Mouse (Mus musculus) neural tube, embryonic 13.5 days (tissue): ENCODE data around the gene Tgfa. TPM values are rescaled to one million over a fixed set of nuclear protein-coding genes. Genes with fewer than 3 reads are reported as not detected.

Source experiments
- ATAC-seq: fragments of 200-750 bp; cut with Nextera tagmentation; 2 replicates; pipeline ENCODE4 v1.8.0; 2017; ENCODE audit warnings: low read depth, mild to moderate bottlenecking, moderate TSS enrichment, moderate library complexity
- H3K27ac ChIP-seq: fragments of 300-500 bp; sonication (generic); replicated peaks from 2 replicates; pipeline ENCODE4 v1.5.1; 2015; ENCODE audit warnings: moderate library complexity, mild to moderate bottlenecking, inconsistent platforms
- H3K27me3 ChIP-seq: fragments of 300-500 bp; sonication (generic); 2 replicates; pipeline ENCODE4 v1.6.1; 2015; ENCODE audit warnings: mild to moderate bottlenecking, inconsistent platforms
- H3K36me3 ChIP-seq: fragments of 300-500 bp; sonication (generic); 2 replicates; pipeline ENCODE4 v1.6.1; 2015; ENCODE audit warnings: mild to moderate bottlenecking, inconsistent platforms
- H3K4me1 ChIP-seq: fragments of 300-500 bp; sonication (generic); replicated peaks from 2 replicates; pipeline ENCODE4 v1.6.1; 2015; ENCODE audit warnings: inconsistent platforms
- H3K4me2 ChIP-seq: fragments of 300-500 bp; sonication (generic); 2 replicates; pipeline ENCODE4 v1.6.1; 2015; ENCODE audit warnings: inconsistent platforms, mild to moderate bottlenecking, moderate library complexity
- H3K4me3 ChIP-seq: fragments of 300-500 bp; sonication (generic); 2 replicates; pipeline ENCODE4 v1.5.1; 2015; ENCODE audit warnings: mild to moderate bottlenecking, inconsistent platforms
- H3K9ac ChIP-seq: fragments of 300-500 bp; sonication (generic); 2 replicates; pipeline ENCODE4 v1.6.1; 2015; ENCODE audit warnings: moderate library complexity, mild to moderate bottlenecking, inconsistent platforms
- H3K9me3 ChIP-seq: fragments of 300-500 bp; sonication (generic); 2 replicates; pipeline ENCODE4 v1.6.1; 2016; ENCODE audit warnings: inconsistent platforms
- WGBS: fragments of 180-500 bp; shearing (Covaris S2); methylation state at CpG from one replicate; pipeline ENCODE4 v1.1.7; 2015; 5-methylcytosine and 5-hydroxymethylcytosine counted together
- polyA plus RNA-seq: library from polyadenylated mRNA; unstranded; fragments of >200 nt; fragmentation: Nextera tagmentation; extraction: Ambion mirVana; gene quantifications from 2 replicates; pipeline ENCODE4 v1.2.1, GENCODE M21; 2015

Gene Tgfa
- polyA plus RNA-seq, 1 experiment from 2014 or later: 9.7 TPM

DNA sequence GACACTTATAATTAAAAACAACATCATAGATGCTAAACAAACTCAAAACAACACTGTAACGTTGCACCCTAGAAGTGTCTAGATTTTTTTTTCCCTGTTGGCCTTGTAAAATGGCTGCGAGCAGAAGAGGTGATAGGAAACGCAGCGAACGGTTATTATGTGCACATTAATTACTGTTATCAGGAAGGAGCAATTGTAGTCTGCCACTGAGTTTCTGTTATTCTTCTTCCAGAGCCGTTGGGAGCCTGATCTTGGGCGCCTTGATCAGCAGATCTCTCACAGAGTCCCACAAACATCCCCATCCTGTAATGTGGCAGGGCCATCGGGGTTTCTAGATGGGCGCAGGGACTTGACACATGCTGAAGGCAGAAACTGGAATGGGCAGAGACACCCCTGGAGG lies 28.6 kb upstream of the Tgfa start:
- H3K27me3 ChIP-seq: no peaks in the 10 kb centered on the region
- no peaks in the 10 kb centered on the region for H3K4me1 ChIP-seq
- H3K9me3 ChIP-seq: no peaks in the 10 kb centered on the region
- no peak overlapping the region for H3K4me3 ChIP-seq
- H3K27ac ChIP-seq: no peak overlapping the region
- H3K9ac ChIP-seq: no peak overlapping the region
- ATAC-seq: no peak
- no peak overlapping the region for H3K4me2 ChIP-seq
- no peaks in the 10 kb centered on the region for H3K36me3 ChIP-seq
- 85% methylated on average over 9 of the region's 9 CpGs for WGBS

DNA sequence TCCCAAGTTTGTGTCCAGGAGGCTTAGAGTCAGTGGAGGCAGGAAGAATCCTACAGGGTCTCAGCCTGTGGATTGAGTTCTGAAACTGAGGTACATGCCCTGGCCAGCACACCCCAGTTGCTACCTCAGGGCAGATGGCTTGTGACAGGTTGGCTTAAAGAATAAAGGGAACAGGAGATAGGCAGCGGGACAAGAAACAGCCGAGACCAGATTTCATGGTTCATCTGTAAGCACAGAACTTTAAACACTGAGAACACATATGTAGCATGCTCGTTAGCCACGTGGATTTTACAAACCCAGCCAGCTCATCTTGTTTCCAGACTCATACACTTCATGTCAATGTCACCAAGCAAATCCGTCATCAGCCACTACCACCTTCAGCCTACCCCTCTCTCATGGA lies 27.2 kb upstream of the Tgfa start:
- no peaks in the 10 kb centered on the region for H3K27me3 ChIP-seq
- H3K9ac ChIP-seq: no peak overlapping the region
- no peaks in the 10 kb centered on the region for H3K36me3 ChIP-seq
- ATAC-seq: no peak
- no peaks in the 10 kb centered on the region for H3K4me1 ChIP-seq
- WGBS: 89% methylated on average over 5 of the region's 5 CpGs
- H3K4me2 ChIP-seq: no peak overlapping the region
- H3K9me3 ChIP-seq: no peaks in the 10 kb centered on the region
- H3K4me3 ChIP-seq: no peak overlapping the region
- no peak overlapping the region for H3K27ac ChIP-seq

DNA sequence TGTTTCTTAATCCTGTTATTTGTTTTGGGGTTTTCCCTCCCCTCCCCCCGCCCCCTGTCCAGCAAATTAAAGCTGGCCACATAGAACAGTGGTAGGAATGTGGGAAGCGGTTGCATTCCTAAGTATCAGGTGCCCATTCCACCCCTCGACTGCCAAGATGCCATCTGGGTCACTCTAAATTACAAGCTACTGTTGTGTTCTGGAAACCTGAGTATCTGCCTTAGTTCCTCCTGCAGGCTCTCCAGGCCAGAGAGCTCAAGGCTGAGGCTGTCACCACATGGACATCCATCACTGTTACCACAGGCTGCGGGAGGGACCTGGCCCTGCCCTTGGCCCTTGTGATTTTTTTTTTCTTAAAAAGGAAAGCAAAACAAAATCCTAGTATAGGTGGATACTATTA lies 25.9 kb upstream of the Tgfa start:
- H3K4me2 ChIP-seq: no peak overlapping the region
- no peak for ATAC-seq
- WGBS: 76% methylated on average over 4 of the region's 4 CpGs
- H3K36me3 ChIP-seq: no peaks in the 10 kb centered on the region
- H3K9ac ChIP-seq: no peak overlapping the region
- no peaks in the 10 kb centered on the region for H3K4me1 ChIP-seq
- H3K27me3 ChIP-seq: no peaks in the 10 kb centered on the region
- no peak overlapping the region for H3K4me3 ChIP-seq
- no peak overlapping the region for H3K27ac ChIP-seq
- H3K9me3 ChIP-seq: no peaks in the 10 kb centered on the region

DNA sequence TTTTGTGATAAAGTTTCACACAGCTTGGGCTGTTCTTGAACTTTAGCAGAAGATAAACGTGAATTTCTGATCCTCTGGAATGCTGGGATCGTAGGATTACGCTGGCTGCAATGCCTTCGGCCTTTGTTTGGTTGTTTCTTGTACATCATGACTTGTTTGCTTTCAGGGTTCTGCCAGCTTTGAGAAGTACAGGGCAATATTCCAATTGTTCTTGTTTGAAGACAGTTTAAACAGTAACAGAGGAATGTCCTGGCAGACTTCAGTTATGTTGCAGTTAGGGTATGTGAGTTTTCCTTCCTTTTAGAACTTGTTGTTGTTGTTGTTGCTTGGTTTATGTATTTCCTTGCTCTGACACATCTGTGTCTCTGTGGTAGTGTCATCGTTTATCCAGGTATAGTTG lies 18.8 kb upstream of the Tgfa start:
- no peaks in the 10 kb centered on the region for H3K4me1 ChIP-seq
- ATAC-seq: no peak
- no peak overlapping the region for H3K9ac ChIP-seq
- no peaks in the 10 kb centered on the region for H3K9me3 ChIP-seq
- H3K27me3 ChIP-seq: 0 out of 2 replicates have a peak, but pooled peaks cover 3% of the 10 kb centered on the region
- WGBS: 86% methylated on average over 5 of the region's 5 CpGs
- no peak overlapping the region for H3K4me3 ChIP-seq
- no peak overlapping the region for H3K4me2 ChIP-seq
- no peaks in the 10 kb centered on the region for H3K36me3 ChIP-seq
- H3K27ac ChIP-seq: no peak overlapping the region

DNA sequence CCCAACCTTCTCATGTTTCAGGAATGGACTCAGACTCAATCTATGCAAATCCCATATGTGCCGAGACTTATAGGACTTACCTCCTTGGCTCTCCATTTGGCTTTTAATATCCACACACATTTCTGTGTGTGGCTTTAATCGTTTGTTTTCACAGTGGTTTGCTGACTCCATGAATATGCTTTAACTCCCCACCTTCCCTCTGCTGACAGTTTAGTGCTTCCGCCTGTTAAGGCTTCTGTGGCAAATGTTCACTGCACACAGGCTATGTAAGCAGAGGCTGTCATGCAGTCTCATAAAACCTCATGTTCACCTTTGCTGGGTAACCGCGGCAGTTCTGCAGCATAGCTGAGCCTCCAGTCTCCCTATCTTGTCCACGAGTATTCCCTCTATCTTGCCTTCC lies 18.3 kb upstream of the Tgfa start:
- no peak overlapping the region for H3K27ac ChIP-seq
- ATAC-seq: no peak
- H3K4me2 ChIP-seq: no peak overlapping the region
- no peak overlapping the region for H3K4me3 ChIP-seq
- H3K9me3 ChIP-seq: no peaks in the 10 kb centered on the region
- H3K4me1 ChIP-seq: no peaks in the 10 kb centered on the region
- no peak overlapping the region for H3K9ac ChIP-seq
- no peaks in the 10 kb centered on the region for H3K36me3 ChIP-seq
- 0 out of 2 replicates have a peak, but pooled peaks cover 3% of the 10 kb centered on the region for H3K27me3 ChIP-seq
- WGBS: 76% methylated on average over 6 of the region's 6 CpGs

DNA sequence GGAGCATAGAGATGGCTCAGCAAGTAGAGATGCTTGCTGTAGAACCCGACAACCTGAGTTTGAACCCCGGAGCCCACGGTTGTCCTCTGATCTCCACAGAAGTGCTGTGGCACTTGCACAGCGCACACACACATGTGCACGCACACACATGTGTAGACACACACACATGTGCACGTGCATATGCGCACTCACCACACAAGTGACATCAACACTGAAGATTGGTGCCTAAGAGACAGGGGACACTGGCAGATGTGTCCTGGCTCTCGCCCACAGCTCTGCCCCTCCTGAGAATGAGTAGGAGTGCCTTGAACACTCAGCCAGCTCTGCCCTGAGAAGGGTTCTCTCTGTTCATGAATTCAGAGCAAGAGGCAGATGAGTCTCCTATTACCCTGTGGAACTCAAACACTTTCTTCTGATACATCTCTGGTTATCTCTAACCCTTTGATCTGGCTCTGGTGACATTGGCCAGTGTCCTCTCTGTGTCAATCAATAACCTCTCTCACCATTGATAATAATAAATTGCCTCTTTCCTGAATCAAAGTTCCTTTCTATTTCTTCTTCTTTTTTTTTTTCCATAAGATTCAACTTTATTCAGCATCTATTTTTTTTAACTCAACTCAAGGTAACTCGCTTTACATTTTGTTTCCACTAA lies 17.6 kb upstream of the Tgfa start:
- Histone ChIP-seq H3K4me2 (no peak overlapping the region), H3K9me3 (no peaks in the 10 kb centered on the region), H3K27me3 (0 out of 2 replicates have a peak, but pooled peaks cover 3% of the 10 kb centered on the region), H3K4me1 (no peaks in the 10 kb centered on the region), H3K27ac (no peak overlapping the region), H3K36me3 (no peaks in the 10 kb centered on the region), H3K4me3 (no peak overlapping the region), H3K9ac (no peak overlapping the region)
- WGBS: 95% methylated on average over 9 of the region's 9 CpGs
- no peak for ATAC-seq

DNA sequence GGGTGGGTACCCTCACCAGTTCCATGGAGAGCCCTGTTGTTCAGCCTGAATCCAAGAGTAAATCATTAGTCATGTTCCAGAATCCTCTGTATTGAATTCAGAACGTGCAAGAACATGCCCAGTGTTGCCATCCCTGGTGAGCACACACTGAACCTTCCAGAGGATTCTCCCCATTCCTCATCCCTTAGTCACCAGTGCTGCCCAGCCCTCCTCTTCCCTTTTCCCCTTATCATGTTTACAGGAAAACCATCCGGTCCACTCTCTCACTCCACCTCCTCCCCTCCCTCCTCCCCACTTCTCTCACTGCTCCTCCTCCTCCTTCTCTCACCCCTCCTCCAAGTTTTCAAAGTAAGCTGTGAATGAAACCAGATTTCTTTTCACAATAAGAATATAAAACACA lies 14.4 kb upstream of the Tgfa start:
- ATAC-seq: no peak
- WGBS: 44% methylated on average over 2 of the region's 2 CpGs
- Histone ChIP-seq H3K9me3 (no peaks in the 10 kb centered on the region), H3K4me2 (no peak overlapping the region), H3K4me3 (no peak overlapping the region), H3K4me1 (no peaks in the 10 kb centered on the region), H3K27ac (no peak overlapping the region), H3K27me3 (0 out of 2 replicates have a peak, but pooled peaks cover 3% of the 10 kb centered on the region), H3K36me3 (no peaks in the 10 kb centered on the region), H3K9ac (no peak overlapping the region)

DNA sequence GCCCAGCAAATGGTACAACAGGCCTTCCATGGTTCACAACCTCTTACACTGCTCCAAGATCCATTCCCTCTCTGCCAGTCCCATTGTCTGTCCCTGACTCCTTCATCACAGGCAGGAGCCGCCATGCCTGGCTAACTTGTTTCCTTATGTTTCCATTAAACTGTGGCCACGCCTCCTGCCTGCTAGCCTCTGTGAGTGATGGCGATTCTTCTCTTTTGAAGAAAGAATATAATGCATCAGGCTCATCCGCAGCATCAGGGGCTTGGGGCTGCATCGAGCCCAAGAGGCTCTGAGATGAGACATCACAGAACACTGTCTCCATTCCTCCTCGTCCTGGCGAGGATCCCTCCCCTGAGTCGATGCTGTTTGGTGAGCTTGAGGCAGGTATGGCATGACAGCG lies 13.0 kb upstream of the Tgfa start:
- Histone ChIP-seq H3K27ac (no peak overlapping the region), H3K9me3 (no peaks in the 10 kb centered on the region), H3K27me3 (0 out of 2 replicates have a peak, but pooled peaks cover 3% of the 10 kb centered on the region), H3K36me3 (no peaks in the 10 kb centered on the region), H3K9ac (no peak overlapping the region), H3K4me2 (no peak overlapping the region), H3K4me1 (no peaks in the 10 kb centered on the region), H3K4me3 (no peak overlapping the region)
- ATAC-seq: no peak
- WGBS: 66% methylated on average over 9 of the region's 9 CpGs

DNA sequence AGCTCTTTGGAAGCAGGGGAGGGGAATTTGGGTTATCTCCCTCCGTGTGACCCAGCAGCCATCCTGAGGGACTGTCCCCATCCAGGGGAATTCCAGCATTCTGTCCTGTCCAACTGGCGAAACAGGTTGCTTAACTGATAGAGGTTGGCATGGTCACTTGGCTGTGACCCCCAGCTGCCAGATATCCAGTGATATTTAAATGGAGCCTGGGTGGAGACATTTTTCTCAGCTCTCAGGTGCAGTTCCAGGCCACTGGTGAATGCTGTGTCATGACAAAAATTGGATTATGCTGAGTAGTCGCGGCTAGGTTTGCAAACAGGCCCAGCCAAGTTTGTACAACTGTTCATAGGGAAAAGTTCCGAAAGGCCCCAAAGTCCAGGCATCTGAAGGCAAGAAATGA lies 12.4 kb upstream of the Tgfa start:
- no peaks in the 10 kb centered on the region for H3K4me1 ChIP-seq
- H3K27ac ChIP-seq: no peak overlapping the region
- no peaks in the 10 kb centered on the region for H3K27me3 ChIP-seq
- H3K9ac ChIP-seq: no peak overlapping the region
- no peak for ATAC-seq
- H3K36me3 ChIP-seq: no peaks in the 10 kb centered on the region
- 88% methylated on average over 5 of the region's 5 CpGs for WGBS
- H3K4me2 ChIP-seq: no peak overlapping the region
- H3K4me3 ChIP-seq: no peak overlapping the region
- no peaks in the 10 kb centered on the region for H3K9me3 ChIP-seq

DNA sequence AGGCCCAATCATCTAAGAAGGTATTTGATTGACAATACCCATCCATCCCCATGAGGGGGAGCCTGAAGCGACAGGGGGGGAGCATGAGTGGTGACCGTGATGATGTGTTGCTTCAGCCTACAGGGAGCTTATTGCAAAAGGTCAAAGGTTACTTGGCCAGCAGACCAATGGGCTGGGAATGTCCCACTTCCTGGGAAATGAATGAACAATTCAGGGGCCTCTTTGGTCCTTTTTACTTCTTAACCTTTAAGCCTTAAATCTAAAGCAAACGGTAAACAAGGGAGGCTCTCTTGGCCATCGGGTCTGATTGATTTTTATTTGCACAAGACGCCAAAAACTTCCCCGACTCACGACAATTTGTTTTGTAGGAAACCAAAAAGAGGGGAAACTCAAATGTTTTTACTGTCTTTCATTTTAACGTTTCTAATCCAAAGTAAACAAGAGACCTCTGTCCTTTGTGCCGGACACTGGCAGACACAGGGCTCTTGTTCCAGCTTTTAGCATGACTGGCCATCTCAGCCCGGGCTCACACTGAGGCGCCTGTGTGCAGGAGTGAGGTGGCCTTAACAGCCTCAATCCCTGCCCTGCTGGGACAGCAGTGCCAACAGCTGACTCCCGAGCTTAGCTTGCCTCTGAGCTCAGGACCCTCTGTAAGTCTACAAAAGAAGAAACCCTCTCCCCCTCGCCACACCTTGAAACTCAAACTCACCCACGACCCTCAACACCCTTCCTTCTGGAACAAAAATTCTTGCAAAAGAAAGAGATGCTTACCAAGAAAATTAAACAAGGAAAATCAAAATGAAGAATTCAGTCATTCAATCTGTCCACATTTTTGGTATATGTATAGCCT lies 8.7 kb upstream of the Tgfa start:
- Histone ChIP-seq H3K9ac (no peak overlapping the region), H3K36me3 (no peaks in the 10 kb centered on the region), H3K4me2 (no peak overlapping the region), H3K27me3 (peaks cover 7% of the 10 kb centered on the region; the same call in 1 of the 2 replicates), H3K4me1 (no peaks in the 10 kb centered on the region), H3K9me3 (no peaks in the 10 kb centered on the region), H3K27ac (no peak overlapping the region), H3K4me3 (no peak overlapping the region)
- no peak for ATAC-seq
- WGBS: 47% methylated on average over 14 of the region's 14 CpGs

DNA sequence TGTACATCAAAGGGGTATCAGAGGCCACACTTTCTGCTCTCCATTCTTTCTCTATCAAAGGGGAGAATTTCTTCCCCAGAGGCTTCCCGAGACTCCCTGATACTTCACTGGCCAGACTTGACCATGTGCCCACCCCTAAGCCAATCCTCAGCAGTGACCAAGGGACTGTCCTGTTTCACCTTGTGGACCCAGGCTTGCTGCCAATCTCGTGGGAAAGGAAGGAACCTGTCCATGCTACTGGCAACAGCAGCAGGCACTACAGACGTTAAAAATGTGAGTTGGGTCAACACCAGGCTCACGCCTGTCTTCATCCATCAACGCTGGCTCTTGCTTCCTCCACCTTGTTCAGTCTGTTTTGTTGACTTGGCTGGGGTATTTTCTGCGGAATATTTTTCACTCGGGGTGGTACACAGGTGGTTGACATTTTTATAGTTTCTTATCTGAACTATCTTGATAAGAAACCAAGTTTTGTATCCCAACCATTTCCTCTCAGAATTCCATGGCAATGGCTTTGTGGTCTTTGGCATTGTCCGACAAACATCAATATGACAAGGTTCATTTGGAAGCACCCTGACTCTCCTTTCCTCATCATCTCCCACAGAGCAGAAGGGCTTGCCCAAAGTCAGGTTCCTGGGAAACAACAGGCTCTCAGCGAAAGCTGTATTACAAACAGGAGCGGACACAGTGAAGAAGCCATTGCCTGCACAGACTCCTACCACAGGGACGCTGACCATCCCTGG lies 6.1 kb upstream of the Tgfa start:
- no peaks in the 10 kb centered on the region for H3K36me3 ChIP-seq
- H3K9me3 ChIP-seq: no peaks in the 10 kb centered on the region
- no peak overlapping the region for H3K9ac ChIP-seq
- no peak overlapping the region for H3K27ac ChIP-seq
- 85% methylated on average over 11 of the region's 11 CpGs for WGBS
- ATAC-seq: no peak
- H3K4me1 ChIP-seq: no peaks in the 10 kb centered on the region
- H3K4me2 ChIP-seq: no peak overlapping the region
- peaks cover 23% of the 10 kb centered on the region for H3K27me3 ChIP-seq
- no peak overlapping the region for H3K4me3 ChIP-seq

DNA sequence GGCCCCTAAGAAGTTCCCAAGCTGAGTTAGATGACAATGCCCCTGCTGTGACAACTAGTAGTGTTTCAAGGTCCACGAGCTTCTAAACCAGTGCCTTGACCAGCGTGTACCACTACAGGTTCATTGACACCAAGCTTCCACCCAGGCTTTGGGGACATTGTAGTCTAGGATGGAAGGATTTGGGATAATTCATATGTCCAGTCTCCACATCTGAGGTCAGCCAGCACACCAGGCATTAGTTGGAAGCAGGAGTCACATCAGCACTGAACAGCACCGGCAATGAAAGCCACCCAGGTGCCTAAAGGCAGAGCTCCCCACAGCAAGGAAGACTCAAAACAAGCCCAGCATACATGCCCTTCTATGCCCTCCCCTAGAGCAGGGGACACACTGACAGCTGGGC lies 4.4 kb upstream of the Tgfa start:
- 84% methylated on average over 3 of the region's 3 CpGs for WGBS
- no peak overlapping the region for H3K4me3 ChIP-seq

More for the DNA sequence above, 4.4 kb upstream of the Tgfa start:
- Histone ChIP-seq H3K9ac (no peak overlapping the region), H3K4me2 (no peak overlapping the region), H3K36me3 (no peaks in the 10 kb centered on the region), H3K27me3 (peaks cover 40% of the 10 kb centered on the region), H3K9me3 (no peaks in the 10 kb centered on the region), H3K4me1 (peaks cover 10% of the 10 kb centered on the region), H3K27ac (no peak overlapping the region)
- ATAC-seq: no peak
